Mouse (Mus musculus) layer of hippocampus, adult 18-20 months (tissue): ENCODE results near the gene Opa1. TPM values are rescaled to one million over a fixed set of nuclear protein-coding genes. Genes with fewer than 3 reads are reported as not detected.

Source experiments
- DNase-seq, 2 experiments: peaks; one replicate each; pipeline ENCODE4 v3.0.0; 2022; ENCODE audit warnings: low spot score in 2 of 2
- long read RNA-seq: library from polyadenylated mRNA; stranded (forward); transcript quantifications from one replicate; pipeline ENCODE4 v2.0.0, GENCODE M21; 2021
- total RNA-seq, 2 experiments: library from RNA; stranded (reverse); gene quantifications; 2 replicates each; pipeline ENCODE4 v1.2.3; 2021

Opa1 gene
- 100 to 1,000 TPM; 102 to 105 TPM for total RNA-seq
- long read RNA-seq, full-length matches to known transcripts, result 134 of 185 reads
- long read RNA-seq, partial matches to known transcripts, result 9 of 185 reads
- long read RNA-seq, other reads (novel, unspliced or antisense), result 42 of 185 reads

DNA sequence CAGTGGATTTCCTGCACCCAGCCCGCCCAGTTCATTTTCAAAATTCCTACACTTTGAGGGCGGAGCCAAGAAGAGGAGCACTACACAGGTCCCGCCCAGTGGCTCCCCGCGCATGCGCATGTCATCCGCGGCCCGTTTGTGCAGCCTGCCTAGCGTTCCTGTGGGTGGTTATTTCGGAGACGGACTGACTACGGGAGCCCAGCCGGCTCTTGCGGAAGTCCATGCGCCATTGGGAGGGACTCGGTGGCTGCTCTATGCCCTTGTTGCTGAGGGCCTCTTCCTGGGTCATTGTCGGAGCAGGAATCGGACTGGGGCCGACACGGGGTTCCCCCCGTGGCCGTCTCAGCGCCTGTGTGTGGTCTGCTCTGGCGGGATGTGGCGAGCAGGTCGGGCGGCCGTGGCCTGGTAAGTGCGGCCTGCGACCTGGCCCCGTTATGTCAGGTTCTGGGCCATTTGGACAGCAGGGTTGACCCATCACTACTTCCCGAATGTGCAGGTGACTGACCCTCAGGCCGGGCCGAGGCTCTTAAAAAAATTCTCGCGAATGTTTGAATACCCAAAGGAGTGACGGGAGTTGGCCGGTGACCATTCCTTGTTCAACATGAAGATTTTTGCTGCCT lies at the start of gene Opa1:
TSS of gene Opa1 (plus strand) at position 168 of the 620 bp plus-strand sequence.
- DNase-seq, result peak; percentile 96 to 98

DNA sequence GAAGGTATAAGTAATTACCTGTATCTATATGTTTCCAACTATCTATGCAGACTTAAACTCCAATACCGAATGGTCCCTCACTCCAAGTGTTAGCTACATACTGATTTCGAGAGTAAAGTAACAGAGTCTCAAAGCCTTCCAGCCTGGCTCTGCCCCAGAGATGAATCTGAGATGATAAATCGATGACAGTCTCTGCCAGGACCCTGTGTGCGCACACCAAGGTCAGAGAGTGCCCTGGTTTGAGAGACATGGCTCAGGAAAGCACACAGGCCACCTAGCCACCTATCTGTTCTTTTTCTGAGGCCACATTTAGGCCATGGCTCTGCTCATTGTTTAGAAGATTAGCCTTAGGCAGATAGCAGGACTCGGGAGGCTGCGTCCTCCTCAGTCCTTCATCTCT lies 45.5 kb upstream of the Opa1 start:
- DNase-seq, result no peak

DNA sequence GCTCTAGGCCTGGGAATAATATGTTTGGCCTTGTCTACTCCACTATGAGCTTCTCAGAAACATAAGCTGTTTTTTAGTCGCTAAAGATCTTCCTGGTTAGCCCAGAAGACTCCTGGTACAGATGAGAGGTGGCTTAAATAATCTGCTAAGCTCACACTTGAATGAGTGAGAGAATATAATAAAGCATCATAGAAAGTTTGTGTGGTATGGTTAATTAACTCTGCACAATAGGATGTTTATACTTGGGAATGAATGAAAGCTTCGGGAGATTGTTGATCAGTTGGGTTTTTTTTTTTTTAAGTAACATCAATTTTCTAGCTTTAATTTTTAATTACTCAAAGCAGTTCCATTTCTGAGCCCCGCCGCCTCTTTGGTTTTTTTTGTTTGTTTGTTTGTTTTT lies 43.3 kb upstream of the Opa1 start:
- no peak for DNase-seq

DNA sequence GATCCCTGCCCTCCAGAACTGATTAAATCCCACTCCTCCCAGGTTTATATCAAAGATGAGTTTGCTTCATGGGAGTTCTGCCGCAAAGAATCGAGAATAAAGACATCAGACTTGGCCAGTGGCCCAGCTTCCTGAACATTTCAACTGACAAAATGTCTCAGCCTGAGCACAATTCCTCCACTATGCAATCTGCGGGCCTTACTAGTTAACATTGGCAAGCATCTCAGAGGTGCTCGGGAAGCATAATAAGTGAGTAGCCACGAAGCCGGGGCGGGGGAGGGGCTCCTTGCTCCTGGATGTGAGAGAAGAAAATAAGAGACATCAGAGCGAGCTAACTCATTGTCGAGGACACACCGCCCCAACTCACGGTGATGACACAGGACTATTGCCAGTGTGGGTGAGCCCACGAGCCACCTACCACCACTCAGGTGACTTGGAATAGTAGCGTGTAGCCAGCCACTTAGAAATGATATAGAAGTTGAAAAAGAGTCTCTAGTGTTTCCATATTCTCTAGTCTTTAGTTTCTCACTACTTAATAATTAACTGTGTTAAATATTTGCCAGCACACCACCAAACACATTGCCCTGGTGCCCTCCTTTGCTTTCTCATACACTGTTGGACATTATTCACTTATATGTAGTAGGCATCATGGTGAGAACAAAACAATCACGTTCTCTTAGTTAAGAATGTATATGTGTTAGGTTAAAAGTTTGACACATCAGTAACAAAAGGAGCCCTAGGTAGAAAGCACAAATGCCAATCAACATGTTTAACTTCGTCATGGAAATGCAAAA lies 42.5 kb upstream of the Opa1 start:
- DNase-seq, result peak in 1 of 2 experiments; percentile 60

DNA sequence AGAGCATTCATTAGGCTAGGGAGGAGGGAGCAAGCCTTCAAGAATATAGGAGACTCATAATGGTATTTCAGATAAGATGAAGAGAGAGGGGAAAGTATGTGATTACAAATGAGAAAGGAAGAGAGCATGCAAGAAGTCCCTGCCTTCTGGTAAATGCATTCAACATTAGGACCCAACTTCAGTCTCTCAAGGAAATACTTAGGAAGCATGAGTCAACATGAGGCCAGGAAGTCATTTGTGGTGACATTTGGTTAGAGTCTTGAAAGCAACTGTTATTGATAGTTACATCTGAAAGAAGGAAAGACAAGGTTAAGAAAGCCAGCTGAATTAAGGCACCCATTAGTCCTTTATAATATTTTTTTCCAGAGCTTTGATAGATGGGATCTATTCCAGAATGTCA lies 39.2 kb upstream of the Opa1 start:
- DNase-seq, result no peak

DNA sequence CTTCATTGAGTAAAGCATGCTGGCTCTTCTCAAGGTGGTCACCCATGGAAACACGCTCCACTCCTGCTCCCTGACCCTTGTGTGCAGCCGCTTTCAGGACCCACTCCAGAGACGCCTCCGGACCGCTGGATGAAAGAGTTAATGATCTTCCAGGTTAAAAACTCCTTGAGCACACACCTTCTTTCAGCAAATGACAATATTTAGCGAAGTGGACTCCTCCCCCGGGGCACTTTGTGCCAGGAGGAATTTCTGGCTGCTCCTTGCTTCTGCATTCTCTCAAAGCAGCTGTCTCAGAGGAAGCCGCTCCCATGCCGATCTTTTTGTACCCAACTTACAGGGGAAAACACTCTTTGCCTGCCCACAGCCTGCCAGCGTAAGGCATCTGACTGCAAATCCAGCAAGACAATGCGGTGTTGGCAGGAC lies 37.9 kb upstream of the Opa1 start:
- peak in 1 of 2 experiments; percentile 43 for DNase-seq

DNA sequence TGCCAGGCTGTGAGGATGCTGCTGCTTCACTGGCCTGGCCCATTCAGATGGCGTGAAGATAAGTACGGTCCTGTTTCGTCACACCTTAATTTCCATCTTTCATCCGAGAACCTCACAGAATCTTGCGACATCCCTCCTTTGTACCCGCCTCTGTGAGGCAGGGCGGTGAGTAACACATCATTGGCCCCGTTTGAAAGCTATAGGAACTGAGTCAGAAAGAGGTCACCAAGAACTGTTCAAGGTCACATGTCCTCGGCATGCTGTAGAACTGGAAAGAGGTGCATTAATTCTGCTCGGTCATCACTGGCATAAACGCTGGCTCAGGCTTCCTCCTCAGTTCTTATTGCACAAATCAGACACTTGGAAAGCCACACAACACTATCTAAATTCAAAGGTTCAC lies 34.3 kb upstream of the Opa1 start, which contains the start of gene Atp13a4:
TSS of gene Atp13a4 (minus strand) at position 36 of the 400 bp plus-strand sequence.
- DNase-seq, result no peak

DNA sequence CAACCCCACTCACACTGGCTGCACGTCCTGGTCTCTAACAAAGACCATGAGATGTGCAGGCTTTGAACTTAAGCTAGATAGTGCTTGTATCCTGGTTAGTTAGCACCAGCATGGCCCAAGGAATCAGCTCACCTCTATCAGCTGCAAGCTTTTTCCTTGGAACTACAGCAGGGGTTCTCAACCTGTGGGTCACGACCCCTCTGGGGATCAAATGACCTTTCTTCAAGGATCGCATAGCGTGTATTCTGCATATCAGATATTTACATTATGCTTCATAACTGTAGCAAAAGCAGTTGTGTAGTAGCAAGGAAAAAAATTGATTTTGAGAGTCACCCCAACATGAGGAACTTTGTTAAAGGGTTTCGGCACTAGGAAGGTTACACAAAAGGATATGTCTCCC lies 19.5 kb upstream of the Opa1 start:
- DNase-seq, result no peak

DNA sequence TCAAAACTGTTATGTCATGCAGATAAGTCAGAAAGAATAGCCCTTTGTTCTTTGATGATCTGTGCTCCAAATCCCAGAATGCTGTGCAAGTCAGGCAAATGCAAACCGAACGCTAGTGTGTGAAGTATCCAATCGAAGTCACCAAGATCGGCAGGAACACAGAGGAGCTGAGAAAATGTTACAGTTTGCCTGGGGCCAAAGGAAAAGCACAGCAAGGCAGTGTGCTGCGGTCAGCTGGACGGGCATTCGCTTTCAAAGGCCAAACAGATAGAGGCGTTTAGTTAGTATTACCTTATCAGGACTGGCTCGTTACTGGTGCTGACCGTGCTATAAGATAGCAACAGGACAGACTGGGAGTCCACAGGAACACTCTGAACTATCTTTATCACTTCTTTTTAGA lies 18.7 kb upstream of the Opa1 start:
- no peak for DNase-seq

DNA sequence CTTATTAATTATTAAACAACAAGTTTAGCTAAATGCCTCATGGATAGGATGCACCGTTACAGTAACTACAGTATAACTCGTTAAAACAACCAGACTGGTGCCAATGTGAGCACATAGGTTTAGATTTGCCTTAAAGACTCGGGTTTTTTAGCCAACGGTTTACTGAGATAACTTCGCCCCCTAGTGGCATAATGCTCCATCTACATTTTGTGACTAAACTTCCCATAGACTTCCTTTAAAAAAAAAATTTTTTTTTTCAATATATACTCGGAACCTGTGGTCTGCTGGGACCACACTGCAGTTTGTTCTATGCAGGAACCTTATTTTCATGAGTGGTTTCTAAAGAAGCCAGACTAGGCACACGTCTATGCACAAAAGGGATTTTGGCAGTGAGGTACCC lies 18.3 kb upstream of the Opa1 start:
- peak; percentile 37 to 72 for DNase-seq

DNA sequence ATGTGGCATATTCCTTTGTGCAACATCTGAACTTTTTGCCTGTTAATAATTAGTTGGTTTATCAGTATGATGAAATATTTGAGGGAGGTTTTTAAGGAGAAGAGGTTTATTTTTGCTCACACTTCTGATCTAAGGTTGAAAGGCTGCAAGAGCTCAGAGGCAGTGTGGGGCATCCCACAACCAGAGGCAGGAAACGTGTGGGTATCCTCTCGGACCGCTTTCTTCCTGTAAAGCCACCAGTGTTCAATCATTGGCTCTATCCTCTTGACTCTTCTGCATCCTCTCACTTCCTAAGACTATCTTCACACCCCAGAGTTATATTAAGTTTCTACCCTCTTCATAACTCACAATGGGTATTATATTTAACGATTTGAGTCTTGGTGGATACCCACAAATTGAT lies 5.1 kb upstream of the Opa1 start:
- no peak for DNase-seq

DNA sequence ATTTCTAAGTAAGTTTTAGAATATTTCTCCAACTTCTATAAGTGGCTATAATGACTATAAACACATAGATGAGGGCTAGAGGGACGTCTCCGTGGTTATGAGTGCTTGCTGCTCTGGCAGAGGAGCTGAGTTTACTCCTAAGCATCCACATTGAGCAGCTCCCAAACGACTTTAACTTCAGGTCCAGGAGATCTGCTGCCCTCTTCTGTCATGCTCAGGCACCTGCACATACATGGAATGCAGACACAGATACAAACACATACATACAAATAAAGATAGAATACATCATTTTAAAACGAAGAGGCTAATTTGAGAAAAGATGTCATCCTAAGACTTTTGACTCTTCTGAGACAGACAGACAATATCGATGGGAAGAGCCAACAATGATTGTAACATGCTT lies 3.5 kb upstream of the Opa1 start:
- DNase-seq, result peak in 1 of 2 experiments; percentile 30

DNA sequence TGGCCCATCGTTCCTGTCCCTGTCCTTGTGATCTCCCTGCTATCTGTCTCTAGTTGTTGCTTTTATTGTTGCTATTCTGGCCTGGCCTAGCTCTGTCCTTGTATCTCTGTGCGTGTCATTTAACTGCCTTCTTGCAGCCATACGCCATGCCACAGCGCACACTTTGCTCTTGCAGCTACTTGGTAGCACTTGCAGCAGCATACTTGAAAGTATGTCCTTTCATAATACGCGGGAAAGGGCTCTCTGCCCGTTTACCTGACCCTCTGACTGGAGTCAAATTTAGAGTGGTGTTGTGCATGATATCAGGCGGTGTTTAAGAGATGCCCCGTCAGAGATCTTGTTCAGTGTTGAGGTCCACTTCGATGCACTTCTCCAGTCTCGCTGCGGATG lies 648 bp downstream of the Opa1 start:
- DNase-seq, result peak in 1 of 2 experiments; percentile 17

DNA sequence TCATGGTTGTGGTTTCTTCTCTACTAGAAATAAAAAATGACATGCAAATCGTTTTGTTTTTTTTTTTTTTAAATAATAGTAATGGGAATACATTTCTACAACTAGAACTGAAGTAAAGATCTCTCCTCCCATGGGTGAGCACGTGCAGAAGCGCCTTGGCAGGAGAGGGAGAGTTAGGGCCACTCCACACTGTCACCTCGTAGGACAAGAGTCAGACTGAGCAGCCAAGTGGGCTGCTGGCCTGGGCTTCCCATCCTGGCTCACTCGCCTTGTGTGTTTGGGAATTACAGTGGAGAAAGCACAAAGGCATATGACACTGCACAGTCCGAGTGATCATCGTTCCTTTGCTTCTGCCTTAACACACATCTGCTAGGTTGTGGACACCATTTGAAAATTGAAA lies 13.0 kb downstream of the Opa1 start:
- DNase-seq, result no peak

DNA sequence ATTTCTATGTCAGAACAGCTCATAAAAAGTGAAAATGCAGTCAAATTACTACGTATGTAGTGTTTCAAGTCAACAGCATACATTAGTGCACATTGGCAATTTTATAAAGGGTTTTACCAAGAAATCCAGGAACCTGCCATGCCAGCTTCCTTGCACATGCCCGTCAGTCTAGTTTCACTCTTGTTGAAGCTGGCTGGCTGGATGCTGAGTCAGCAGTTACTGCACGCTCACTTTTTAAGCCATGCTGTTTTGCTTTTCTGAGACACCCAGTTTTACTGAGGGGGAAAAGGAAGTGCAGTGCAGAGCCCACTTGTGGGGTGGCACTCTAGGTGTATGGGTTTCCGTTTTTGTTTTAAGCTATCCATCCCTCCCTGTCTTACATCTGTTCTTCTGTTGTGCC lies 18.0 kb downstream of the Opa1 start:
- DNase-seq, result no peak

DNA sequence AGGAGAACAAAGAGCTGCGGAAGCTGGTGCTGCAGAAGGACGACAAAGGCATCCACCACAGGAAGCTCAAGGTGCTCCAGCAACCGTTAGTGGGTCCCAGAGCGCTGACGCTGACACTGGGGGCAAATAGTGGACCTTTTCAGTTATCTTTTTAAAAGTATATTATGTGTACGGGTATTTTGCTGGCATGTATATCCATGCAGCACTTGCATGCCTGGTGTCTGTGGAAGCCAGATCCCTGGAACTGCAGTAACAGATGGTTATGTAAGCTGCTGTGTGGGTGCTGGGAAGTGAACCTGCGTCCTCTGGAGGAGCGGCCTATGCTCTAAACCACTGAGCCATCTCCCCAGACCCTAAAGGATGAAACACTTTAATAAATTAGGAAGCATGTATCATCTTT lies 26.4 kb downstream of the Opa1 start:
- peak; percentile 49 to 83 for DNase-seq

DNA sequence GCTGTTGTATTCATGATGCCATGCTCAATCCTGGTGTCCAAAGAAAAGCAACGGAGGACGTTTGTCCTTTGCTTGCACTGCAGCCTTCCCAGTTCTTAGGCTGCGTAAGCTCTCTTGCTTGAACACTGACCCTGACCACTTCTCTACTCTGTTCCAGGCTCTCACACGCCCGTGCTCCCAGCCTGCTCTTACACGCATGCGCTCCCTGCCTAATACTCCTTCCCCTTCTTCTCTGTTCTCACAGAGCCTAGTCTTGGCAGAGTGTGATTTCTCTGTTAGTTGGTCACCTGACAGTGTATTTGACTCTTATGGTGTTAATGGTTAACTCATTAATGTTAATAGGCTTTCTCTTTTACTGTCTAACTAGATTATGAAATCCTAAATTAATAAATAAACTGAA lies 28.0 kb downstream of the Opa1 start:
- DNase-seq, result no peak

DNA sequence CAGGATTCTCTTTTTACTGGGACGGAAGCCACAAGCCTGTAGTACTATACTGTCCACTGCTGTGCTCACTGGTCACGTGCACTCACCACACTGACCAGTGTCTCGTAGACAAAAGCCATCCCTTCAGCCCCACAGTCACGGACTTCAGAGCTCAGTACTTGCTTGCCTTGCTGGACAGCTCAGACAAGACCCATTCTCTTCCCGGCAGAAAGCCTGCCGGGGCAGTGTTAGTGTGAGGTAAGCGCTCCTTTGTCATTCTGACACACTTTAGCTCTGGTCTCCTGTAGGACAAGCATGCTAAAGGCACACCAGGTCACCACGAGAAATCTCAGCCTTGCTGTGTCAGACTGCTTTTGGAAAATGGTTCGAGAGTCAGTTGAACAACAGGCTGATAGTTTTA lies 35.6 kb downstream of the Opa1 start:
- no peak for DNase-seq

DNA sequence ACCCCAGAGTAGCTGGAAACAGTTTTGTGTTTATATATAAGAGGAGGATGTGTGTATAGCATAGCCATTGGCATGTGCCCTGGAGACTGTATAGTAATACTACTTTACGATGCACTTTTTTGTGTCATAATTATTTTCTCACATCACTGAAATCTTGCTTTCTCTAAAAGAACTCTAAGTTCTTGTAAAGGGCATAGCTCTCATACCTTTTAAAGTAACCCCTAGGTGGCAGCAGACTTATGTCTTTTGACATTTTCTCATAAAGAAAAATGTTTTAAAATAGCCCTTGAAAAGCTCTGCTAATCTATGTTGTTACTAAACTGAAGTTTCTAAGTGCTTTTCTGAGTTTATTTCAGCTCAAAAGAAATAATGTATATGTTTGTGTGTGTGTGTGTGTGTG lies 49.9 kb downstream of the Opa1 start:
- peak in 1 of 2 experiments; percentile 35 for DNase-seq

DNA sequence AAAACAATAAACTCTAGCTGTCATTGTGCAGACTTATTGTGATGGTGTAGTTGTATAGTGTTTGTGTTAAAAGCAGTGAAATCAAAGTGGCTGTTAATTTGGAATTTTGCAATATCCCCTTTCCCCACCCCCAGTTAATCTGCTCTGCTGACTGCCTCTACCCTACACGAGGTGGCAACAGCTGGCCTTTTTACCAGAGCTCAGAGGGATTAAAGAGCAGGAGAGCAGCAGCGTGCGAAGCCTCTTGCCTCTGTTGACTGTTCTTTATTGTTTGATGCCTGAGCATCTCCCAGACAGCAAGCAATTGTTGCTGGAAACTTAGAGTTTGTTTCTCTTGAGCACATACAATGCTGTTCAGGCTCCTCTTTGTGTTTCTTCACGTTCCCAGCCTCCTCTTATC lies 56.6 kb downstream of the Opa1 start:
- no peak for DNase-seq

DNA sequence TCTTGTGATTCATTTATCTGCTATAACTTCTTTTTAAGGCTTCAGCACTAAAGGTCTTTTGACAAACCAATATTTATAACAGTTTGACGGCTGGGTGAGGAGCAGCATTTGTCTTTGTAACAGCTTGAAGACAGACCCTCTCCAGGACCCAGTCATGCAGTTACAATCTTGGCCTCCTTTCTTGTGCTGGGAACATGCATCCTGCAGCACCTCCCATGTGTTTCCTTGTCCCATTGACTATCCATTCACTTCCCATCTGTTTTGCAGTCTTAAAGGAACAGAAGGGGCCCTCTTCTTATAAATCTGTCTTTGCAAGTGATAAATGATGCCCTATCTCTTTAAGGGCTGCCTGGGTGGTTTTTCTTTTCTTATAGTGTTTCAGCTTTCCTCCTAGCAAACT lies 63.2 kb downstream of the Opa1 start:
- no peak for DNase-seq

DNA sequence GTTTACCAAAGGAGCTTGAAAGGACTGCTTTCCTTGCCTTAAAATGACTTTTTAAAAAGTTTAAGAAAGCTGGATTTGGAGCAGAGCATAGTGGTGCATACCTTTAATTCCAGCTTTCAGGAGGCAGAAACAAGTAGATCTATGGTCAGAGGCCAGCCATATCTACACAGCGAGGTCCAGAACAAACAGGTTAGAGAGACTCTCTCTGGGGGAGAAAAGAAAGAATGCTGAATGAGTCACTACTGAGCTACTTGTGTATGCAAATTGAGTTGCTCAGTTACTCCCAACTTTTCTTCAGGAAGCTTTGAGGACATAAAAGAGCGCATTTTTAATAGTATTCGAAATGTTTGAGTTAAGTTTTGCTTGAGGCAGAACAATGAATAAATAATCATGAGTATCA lies 65.7 kb downstream of the Opa1 start:
- DNase-seq, result no peak

DNA sequence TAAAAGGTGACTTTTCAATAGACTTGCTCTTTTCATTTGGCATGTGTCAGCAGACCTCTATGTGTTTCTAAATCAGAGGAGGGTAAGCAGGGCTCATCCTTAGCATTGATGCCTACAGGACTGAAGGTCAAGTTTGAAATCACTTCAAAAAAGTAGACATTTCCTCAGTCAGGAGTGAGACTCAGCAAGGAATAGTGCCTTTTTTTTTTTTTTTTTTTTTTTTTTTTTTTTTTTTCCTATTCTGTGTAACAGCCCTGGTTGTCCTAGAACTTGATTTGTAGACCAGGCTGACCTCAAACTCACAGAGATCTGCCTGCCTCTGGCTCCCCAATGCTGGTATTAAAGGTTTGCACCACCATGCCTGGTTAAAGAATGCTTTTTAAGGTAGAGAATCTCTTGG lies 67.1 kb downstream of the Opa1 start:
- no peak for DNase-seq
